ENCODE assay signal across 8 mouse cellular contexts in genomic region chr11:30243591-30243990, GRCm38 (mm10). TPM values are rescaled to one million over a fixed set of nuclear protein-coding genes. Genes with fewer than 3 reads are reported as not detected.
DNase-seq lines count a peak whose midpoint lies in the region; ATAC-seq and TF ChIP-seq lines count a peak whose summit lies in the region.

No protein-coding gene starts in this region.

- peak; percentile 59 for DNase-seq in adrenal gland, adult 2 months
- no peak for DNase-seq in adrenal gland, postnatal 4 days (ENCODE audit: low spot score in 2 of 2)
- peak; percentile 51 for DNase-seq in right cerebral cortex, adult 18-20 months
- no peak for DNase-seq in right cerebral cortex, postnatal 14 days
- peak; percentile 84 to 85 for DNase-seq in heart, adult 9 months (ENCODE audit: low spot score in 2 of 2)
- peak; percentile 35 for DNase-seq in left cerebral cortex, adult 11 months (ENCODE audit: low spot score)
- DNase-seq in right cerebral cortex, postnatal 25 days, result peak; percentile 39

- H3K4me2 ChIP-seq in intestine, postnatal 0 days (replicated peaks; ENCODE audit: low read depth), result no peak overlapping the region

- no peak overlapping the region for H3K9ac ChIP-seq in intestine, postnatal 0 days (ENCODE audit: low read depth, low read length)

- no peaks in the 10 kb centered on the region for H3K4me1 ChIP-seq in intestine, postnatal 0 days (replicated peaks; ENCODE audit: control insufficient read depth, insufficient read depth, low read length)

- H3K36me3 ChIP-seq in intestine, postnatal 0 days (ENCODE audit: control insufficient read depth, insufficient read depth), result no peaks in the 10 kb centered on the region

- WGBS in intestine, postnatal 0 days, result 39% methylated on average over 3 of the region's 3 CpGs

- H3K9me3 ChIP-seq in intestine, postnatal 0 days (ENCODE audit: control insufficient read depth), result no peaks in the 10 kb centered on the region

- ATAC-seq in intestine, postnatal 0 days, result no peak

- no peak for TF ChIP-seq CTCF in intestine, postnatal 0 days (IDR thresholded peaks at IDR 0.05; ENCODE audit: low read depth)

- no peak overlapping the region for H3K4me3 ChIP-seq in intestine, postnatal 0 days (ENCODE audit: low read depth, low read length)

- no peaks in the 10 kb centered on the region for H3K27me3 ChIP-seq in intestine, postnatal 0 days (replicated peaks; ENCODE audit: control insufficient read depth, insufficient read depth, low read length)

- no peak overlapping the region for H3K27ac ChIP-seq in intestine, postnatal 0 days (ENCODE audit: low read depth, low read length)

RNA-seq across cellular contexts. Expression of gene Sptbn1, which starts 24.4 kb away (rescaled TPM):
- 100 to 1,000 TPM; 249 to 315 TPM for total RNA-seq in adrenal gland, adult 2 months (2021)
- polyA plus RNA-seq in adrenal gland, adult 2 months (2012; rRNA removed), result 40.5 and 53.8 TPM in 2 replicates
- total RNA-seq in adrenal gland, postnatal 4 days (2021), result 100 to 1,000 TPM; 275 to 318 TPM
- polyA plus RNA-seq in intestine, postnatal 0 days (2015; fragmentation: Nextera tagmentation; extraction: Ambion mirVana), result 73.5 and 84.7 TPM in 2 replicates

Comparison
In these comparisons a context has a peak if more than half of its experiments do, and no peak if none do; other contexts are left out.
1. DNase-seq: peak in adrenal gland, adult 2 months (single experiment), right cerebral cortex, adult 18-20 months (single experiment), heart, adult 9 months (2 of 2), left cerebral cortex, adult 11 months (single experiment) and right cerebral cortex, postnatal 25 days (single experiment); none in adrenal gland, postnatal 4 days (0 of 2) and right cerebral cortex, postnatal 14 days (single experiment).